14 mouse cellular contexts compared by ENCODE assay signal in the genomic region with DNA sequence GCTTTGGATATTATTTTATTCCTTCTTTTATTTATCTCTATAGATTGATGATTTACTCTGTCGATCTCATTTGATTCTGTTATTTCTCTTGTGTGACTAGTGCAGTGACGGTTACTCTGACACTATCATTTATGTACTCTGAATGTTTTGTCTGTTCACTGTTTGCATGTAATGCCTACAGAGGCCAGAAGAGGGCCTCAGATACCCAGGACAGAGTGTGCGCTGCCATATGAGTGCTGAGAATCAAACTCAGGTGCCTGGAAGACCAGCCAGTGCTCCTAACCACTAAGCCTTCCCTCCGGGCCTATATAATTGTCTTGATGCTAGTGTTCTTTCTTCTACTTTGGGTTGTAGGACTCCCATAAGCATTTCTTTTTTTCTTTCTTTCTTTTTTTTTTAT. TPM values are rescaled to one million over a fixed set of nuclear protein-coding genes. Genes with fewer than 3 reads are reported as not detected.
A peak's percentile ranks its signal among the peaks of the same experiment; 100 is the strongest.
DNase-seq lines count a peak whose midpoint lies in the region; TF ChIP-seq lines count a peak whose summit lies in the region.
"Had no signal": no experiment of that assay in that cellular context is flagged by ENCODE, and none has a peak within 500 bp of the region (broad histone marks: within the 10 kb centered on the region; RNA-seq: fewer than 3 reads in every experiment).

No protein-coding gene starts in this region.

- no peak for DNase-seq in liver, adult 2 months (ENCODE audit: extremely low read depth, low read depth, low spot score)
- no peak for DNase-seq in liver
- peak; percentile 36 for DNase-seq in A20 (ENCODE audit: low read depth, low spot score)
- DNase-seq in ES-CJ7 (ENCODE audit: low read depth, low spot score), result peak; percentile 71
- DNase-seq in induced T-regulatory cell, adult 2 months (ENCODE audit: low read depth), result peak; percentile 72
- DNase-seq in retina, postnatal 1 day, result no peak
- no peak for DNase-seq in cerebellum, adult 11-12 months
- no peak for DNase-seq in embryonic facial prominence, embryonic 10.5 days (ENCODE audit: low spot score)
- DNase-seq: cerebellum, postnatal 10 days had no signal

- H3K9me3 ChIP-seq in embryonic facial prominence, embryonic 10.5 days, result no peaks in the 10 kb centered on the region
- H3K9me3 ChIP-seq: heart, embryonic 12.5 days had no signal

- TF ChIP-seq CTCF in liver, adult 2 months (IDR thresholded peaks at IDR 0.05; ENCODE audit: low read depth, low read length), result peak; percentile 23; the same call in 1 of the 2 replicates

- no peak overlapping the region for H3K9ac ChIP-seq in liver, adult 2 months (ENCODE audit: low read depth, low read length)
- H3K9ac ChIP-seq: heart, embryonic 12.5 days; hindbrain, embryonic 14.5 days had no signal

- peaks cover 2% of the 10 kb centered on the region; the same call in 1 of the 2 replicates for H3K4me1 ChIP-seq in liver, adult 2 months (ENCODE audit: control insufficient read depth, insufficient read depth, low read length)
- H3K4me1 ChIP-seq in embryonic facial prominence, embryonic 10.5 days, result peaks cover 10% of the 10 kb centered on the region

- H3K27ac ChIP-seq in liver, adult 2 months (replicated peaks; ENCODE audit: insufficient read depth, low read depth, low read length), result no peak overlapping the region
- H3K27ac ChIP-seq in embryonic facial prominence, embryonic 10.5 days (replicated peaks), result no peak overlapping the region
- H3K27ac ChIP-seq: hindbrain, embryonic 14.5 days; kidney, postnatal 0 days had no signal

- no peak overlapping the region for H3K4me3 ChIP-seq in liver, adult 2 months (ENCODE audit: insufficient read depth, low read depth, low read length)
- no peak overlapping the region for H3K4me3 ChIP-seq in embryonic facial prominence, embryonic 10.5 days
- H3K4me3 ChIP-seq: heart, embryonic 12.5 days had no signal

- peaks cover 8% of the 10 kb centered on the region; the same call in 1 of the 2 replicates for H3K79me2 ChIP-seq in liver, adult 2 months (ENCODE audit: control insufficient read depth, insufficient read depth, low read length)

- no peaks in the 10 kb centered on the region for H3K27me3 ChIP-seq in liver, adult 2 months (ENCODE audit: control insufficient read depth, insufficient read depth, low read length)
- H3K27me3 ChIP-seq in embryonic facial prominence, embryonic 10.5 days (replicated peaks; ENCODE audit: low read depth, poor library complexity, severe bottlenecking), result no peaks in the 10 kb centered on the region
- H3K27me3 ChIP-seq: heart, embryonic 12.5 days had no signal

- H3K36me3 ChIP-seq in liver, adult 2 months (ENCODE audit: control insufficient read depth, insufficient read depth, low read length), result peaks cover 23% of the 10 kb centered on the region
- peaks cover 49% of the 10 kb centered on the region for H3K36me3 ChIP-seq in embryonic facial prominence, embryonic 10.5 days (replicated peaks)

- WGBS in liver, adult 2 months, result 97% methylated on average over 4 of the region's 4 CpGs
- 94% methylated on average over 4 of the region's 4 CpGs for WGBS in embryonic facial prominence, embryonic 10.5 days

- TF ChIP-seq POLR2A in liver, adult 2 months (IDR thresholded peaks at IDR 0.05; ENCODE audit: extremely low read depth, insufficient read depth, low read length), result no peak

RNA-seq across cellular contexts. Expression of a gene that starts 5.3 kb away (rescaled TPM):
- 8.3 and 11.7 TPM in 2 replicates for total RNA-seq in liver, adult 2 months (2014; rRNA removed)
- 23.8 and 25.9 TPM in 2 replicates for polyA plus RNA-seq in liver, adult 2 months (2012; rRNA removed)
- polyA plus RNA-seq in embryonic facial prominence, embryonic 10.5 days (2016; fragmentation: Nextera tagmentation; extraction: Ambion mirVana), result 76.5 and 91.3 TPM in 2 replicates

RNA-seq across cellular contexts. Expression of a gene that starts 40.1 kb away (rescaled TPM):
- total RNA-seq in liver, adult 2 months (2014; rRNA removed), result not detected in 2 replicates
- not detected in 2 replicates for polyA plus RNA-seq in liver, adult 2 months (2012; rRNA removed)
- polyA plus RNA-seq in embryonic facial prominence, embryonic 10.5 days (2016; fragmentation: Nextera tagmentation; extraction: Ambion mirVana), result 0.48 and 1.0 TPM in 2 replicates
- polyA plus RNA-seq: heart, embryonic 12.5 days; liver, embryonic 16.5 days; spleen, adult 2 months had no signal

Comparison
In these comparisons a context has a peak if more than half of its experiments do, and no peak if none do; other contexts are left out.
1. DNase-seq: peak in A20 (single experiment), ES-CJ7 (single experiment) and induced T-regulatory cell, adult 2 months (single experiment); none in liver, adult 2 months (single experiment), liver (single experiment), retina, postnatal 1 day (single experiment), cerebellum, adult 11-12 months (single experiment) and embryonic facial prominence, embryonic 10.5 days (single experiment).